Mouse (Mus musculus) liver, embryonic 12.5 days (tissue): ENCODE data around the gene Sox6. TPM values are rescaled to one million over a fixed set of nuclear protein-coding genes. Genes with fewer than 3 reads are reported as not detected.
A peak's percentile ranks its signal among the peaks of the same experiment; 100 is the strongest.

Source experiments
- ATAC-seq: fragments of 200-750 bp; cut with Nextera tagmentation; 2 replicates; pipeline ENCODE4 v1.8.0; 2017; ENCODE audit warnings: moderate number of reproducible peaks, mild to moderate bottlenecking, moderate library complexity
- H3K27ac ChIP-seq: fragments of 300-500 bp; sonication (generic); 2 replicates; pipeline ENCODE4 v1.5.1; 2016; ENCODE audit warnings: mild to moderate bottlenecking
- H3K27me3 ChIP-seq: fragments of 300-500 bp; sonication (generic); replicated peaks from 2 replicates; pipeline ENCODE4 v1.6.1; 2016; ENCODE audit warnings: mild to moderate bottlenecking, moderate library complexity
- H3K36me3 ChIP-seq: fragments of 300-500 bp; sonication (generic); 2 replicates; pipeline ENCODE4 v1.6.1; 2016; ENCODE audit warnings: mild to moderate bottlenecking, moderate library complexity
- H3K4me1 ChIP-seq: fragments of 300-500 bp; sonication (generic); 2 replicates; pipeline ENCODE4 v1.6.1; 2016
- H3K4me2 ChIP-seq: fragments of 300-500 bp; sonication (generic); 2 replicates; pipeline ENCODE4 v1.6.1; 2016; ENCODE audit warnings: mild to moderate bottlenecking, moderate library complexity
- H3K4me3 ChIP-seq: fragments of 300-500 bp; sonication (generic); 2 replicates; pipeline ENCODE4 v1.5.1; 2016; ENCODE audit warnings: mild to moderate bottlenecking, moderate library complexity
- H3K9ac ChIP-seq: fragments of 300-500 bp; sonication (generic); 2 replicates; pipeline ENCODE4 v1.6.1; 2016; ENCODE audit warnings: mild to moderate bottlenecking, moderate library complexity
- H3K9me3 ChIP-seq: fragments of 300-500 bp; sonication (generic); replicated peaks from 2 replicates; pipeline ENCODE4 v1.6.1; 2016; ENCODE audit warnings: mild to moderate bottlenecking, moderate library complexity
- WGBS: fragments of 180-500 bp; shearing (Covaris S2); methylation state at CpG from one replicate; pipeline ENCODE4 v1.1.7; 2016; ENCODE audit not compliant: insufficient replicate concordance; 5-methylcytosine and 5-hydroxymethylcytosine counted together
- polyA plus RNA-seq: library from polyadenylated mRNA; unstranded; fragments of >200 nt; fragmentation: Nextera tagmentation; extraction: Ambion mirVana; gene quantifications from 2 replicates; pipeline ENCODE4 v1.2.1, GENCODE M21; 2016

Gene Sox6
- polyA plus RNA-seq, 1 experiment from 2014 or later = 61.1 TPM

DNA sequence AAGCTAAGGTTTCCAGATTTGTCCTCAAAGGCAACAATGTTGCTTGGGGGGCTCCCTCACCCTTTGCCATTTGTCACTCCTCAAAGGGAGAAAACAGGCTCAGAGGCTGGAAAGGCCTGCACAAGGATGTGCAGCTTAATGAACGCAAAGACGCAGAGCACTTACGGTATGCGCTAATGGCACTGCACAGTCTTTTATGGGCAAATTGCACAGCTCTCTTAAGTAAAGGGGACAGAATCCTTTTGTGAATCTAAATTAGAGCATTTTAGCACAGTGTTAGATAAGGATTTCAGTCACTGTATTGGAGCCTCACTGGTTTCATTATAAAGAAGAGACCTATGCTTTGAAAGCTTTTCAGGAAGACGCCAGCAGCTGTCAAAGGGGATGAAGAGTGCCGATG is 375.2 kb downstream of the Sox6 start:
- WGBS = 86% methylated on average over 6 of the region's 6 CpGs

DNA sequence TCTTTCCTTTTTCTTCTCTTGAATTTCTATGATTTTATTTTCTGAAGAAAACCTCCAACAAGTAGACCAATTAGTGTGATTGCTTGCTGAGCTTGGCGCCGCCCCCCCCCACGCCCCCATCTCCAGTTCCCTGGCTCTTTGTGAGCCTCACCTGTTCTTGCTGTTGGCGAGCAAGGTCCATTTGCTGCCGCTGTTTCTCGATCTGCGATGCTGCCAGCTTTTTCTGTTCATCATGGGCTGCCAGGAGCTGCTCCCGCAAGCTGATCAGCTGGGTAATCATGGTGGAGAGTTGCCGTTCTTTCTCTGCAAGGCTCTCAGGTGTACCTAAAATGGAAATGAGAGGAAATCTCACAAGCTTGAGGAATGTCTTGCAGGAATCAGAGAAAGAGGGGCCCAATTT is 376.5 kb downstream of the Sox6 start:
- no peak for ATAC-seq
- no peaks in the 10 kb centered on the region for H3K4me1 ChIP-seq
- no peaks in the 10 kb centered on the region for H3K27me3 ChIP-seq
- no peak overlapping the region for H3K27ac ChIP-seq
- no peaks in the 10 kb centered on the region for H3K9me3 ChIP-seq
- H3K9ac ChIP-seq = no peak overlapping the region
- H3K36me3 ChIP-seq = peaks cover 24% of the 10 kb centered on the region
- H3K4me3 ChIP-seq = no peak overlapping the region
- WGBS = 81% methylated on average over 9 of the region's 9 CpGs
- no peak overlapping the region for H3K4me2 ChIP-seq

More for the DNA sequence above, 375.2 kb downstream of the Sox6 start:
- no peak for ATAC-seq
- Histone ChIP-seq H3K36me3 (peaks cover 24% of the 10 kb centered on the region), H3K4me2 (no peak overlapping the region), H3K27me3 (no peaks in the 10 kb centered on the region), H3K9ac (no peak overlapping the region), H3K4me1 (no peaks in the 10 kb centered on the region), H3K4me3 (no peak overlapping the region), H3K27ac (no peak overlapping the region), H3K9me3 (no peaks in the 10 kb centered on the region)

DNA sequence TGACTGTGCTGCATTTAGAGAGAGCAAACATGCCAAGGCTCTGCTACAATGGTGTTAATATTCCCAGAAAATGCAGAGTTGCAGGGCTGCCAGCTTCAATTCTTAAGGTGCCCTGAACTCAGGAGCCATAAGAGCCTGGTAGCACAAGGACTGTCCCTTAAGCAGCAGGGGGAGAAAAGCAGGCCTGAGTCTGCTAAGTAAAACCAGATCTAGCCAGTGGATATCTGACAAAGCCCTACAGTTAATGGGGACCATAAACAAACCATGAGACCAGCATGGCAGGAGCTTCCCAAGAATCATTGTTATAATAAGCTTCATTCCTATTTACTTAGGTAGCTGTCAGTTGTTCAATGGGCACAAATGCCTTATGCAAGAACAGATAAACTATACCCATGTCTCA is 391.9 kb downstream of the Sox6 start:
- Histone ChIP-seq H3K4me3 (no peak overlapping the region), H3K36me3 (no peaks in the 10 kb centered on the region), H3K9ac (no peak overlapping the region), H3K27me3 (no peaks in the 10 kb centered on the region), H3K4me2 (no peak overlapping the region), H3K4me1 (no peaks in the 10 kb centered on the region), H3K27ac (no peak overlapping the region), H3K9me3 (no peaks in the 10 kb centered on the region)
- ATAC-seq = no peak

DNA sequence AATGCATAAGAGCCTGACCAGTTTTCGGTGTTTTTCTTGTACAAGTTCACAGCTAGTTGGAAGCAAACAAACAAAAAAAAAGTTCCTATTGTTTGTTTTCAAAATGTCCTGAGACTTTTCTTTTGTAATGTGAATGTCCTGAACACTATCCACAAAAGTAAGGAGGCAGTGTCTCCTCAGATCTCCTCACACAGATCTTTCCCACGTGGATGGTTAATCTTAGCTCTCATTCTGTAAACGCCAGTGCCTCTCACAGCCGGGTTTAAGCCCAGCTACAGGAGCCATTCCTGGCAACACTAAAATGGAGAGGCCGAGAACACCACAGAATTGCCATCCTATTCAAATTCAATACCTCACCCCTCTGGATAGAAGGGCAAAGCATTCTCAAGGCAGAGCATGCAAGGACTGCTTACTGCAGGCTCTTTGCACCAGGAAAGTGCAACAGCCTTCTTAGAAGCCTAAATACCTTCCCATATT is 392.6 kb downstream of the Sox6 start:
- Histone ChIP-seq H3K4me1 (no peaks in the 10 kb centered on the region), H3K27ac (no peak overlapping the region), H3K4me3 (no peak overlapping the region), H3K4me2 (no peak overlapping the region), H3K36me3 (no peaks in the 10 kb centered on the region), H3K9ac (no peak overlapping the region), H3K9me3 (no peaks in the 10 kb centered on the region), H3K27me3 (no peaks in the 10 kb centered on the region)
- no peak for ATAC-seq
- WGBS = 53% methylated on average over 5 of the region's 5 CpGs

DNA sequence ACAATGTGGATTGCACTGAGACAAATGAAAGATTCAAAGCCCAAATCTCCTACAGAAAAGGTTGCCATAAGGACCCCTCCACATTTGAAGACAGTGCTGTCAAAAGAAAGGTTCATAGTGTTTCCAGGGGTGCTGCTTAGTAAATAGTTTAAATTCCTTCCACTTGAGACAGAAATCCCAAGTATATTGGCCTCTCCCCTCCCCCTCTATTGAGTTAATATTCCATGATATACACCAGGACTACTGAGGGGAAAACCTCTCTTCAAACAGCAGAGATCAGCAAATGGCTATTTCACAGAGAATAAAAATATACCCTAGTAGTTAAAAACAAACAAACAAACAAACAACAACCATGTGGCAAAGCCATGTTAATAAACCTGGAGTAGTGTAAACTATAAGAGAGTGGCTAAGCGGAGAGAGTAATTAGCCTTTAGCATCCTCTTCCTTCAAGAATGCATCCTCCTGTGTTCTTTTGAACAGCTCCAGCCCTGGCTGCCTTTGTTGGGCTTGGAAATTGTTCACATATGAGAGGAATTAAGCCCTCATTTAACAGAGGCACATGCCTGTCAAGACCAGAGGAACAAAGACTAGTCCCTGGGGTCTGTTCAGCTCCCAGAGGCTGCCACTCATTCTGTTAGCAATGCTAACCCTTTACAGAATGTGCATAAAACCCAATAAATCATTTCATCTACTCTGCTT is 393.2 kb downstream of the Sox6 start:
- H3K27me3 ChIP-seq = no peaks in the 10 kb centered on the region
- ATAC-seq = no peak
- H3K4me1 ChIP-seq = no peaks in the 10 kb centered on the region
- no peak overlapping the region for H3K4me2 ChIP-seq
- no peak overlapping the region for H3K4me3 ChIP-seq
- H3K9ac ChIP-seq = no peak overlapping the region
- no peak overlapping the region for H3K27ac ChIP-seq
- no peaks in the 10 kb centered on the region for H3K9me3 ChIP-seq
- H3K36me3 ChIP-seq = no peaks in the 10 kb centered on the region
- 95% methylated on average over 1 of the region's 1 CpGs for whole genome bisulfite sequencing

DNA sequence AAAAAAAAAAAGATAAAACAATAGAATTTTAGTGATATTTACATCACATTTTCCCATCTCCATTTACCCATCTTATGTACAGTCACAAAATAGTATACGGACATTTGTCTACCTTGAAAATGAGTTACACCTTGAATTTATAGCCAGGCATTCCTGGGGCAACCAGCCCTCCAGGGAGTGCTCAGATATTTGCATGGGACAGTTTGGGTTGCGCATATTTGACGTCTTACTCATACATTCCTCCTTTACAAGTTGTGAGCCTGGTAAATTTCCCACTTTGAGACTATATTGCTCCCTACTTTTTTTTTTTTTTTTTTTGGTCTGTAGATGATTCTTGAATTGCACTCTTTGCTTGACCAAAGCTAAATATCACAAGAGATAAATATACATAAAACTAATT is 407.9 kb downstream of the Sox6 start:
- ATAC-seq = no peak
- no peak overlapping the region for H3K4me3 ChIP-seq
- H3K4me2 ChIP-seq = no peak overlapping the region
- H3K9ac ChIP-seq = no peak overlapping the region
- no peaks in the 10 kb centered on the region for H3K4me1 ChIP-seq
- H3K27me3 ChIP-seq = no peaks in the 10 kb centered on the region
- no peaks in the 10 kb centered on the region for H3K36me3 ChIP-seq
- WGBS = 84% methylated on average over 3 of the region's 3 CpGs
- no peaks in the 10 kb centered on the region for H3K9me3 ChIP-seq
- H3K27ac ChIP-seq = no peak overlapping the region

DNA sequence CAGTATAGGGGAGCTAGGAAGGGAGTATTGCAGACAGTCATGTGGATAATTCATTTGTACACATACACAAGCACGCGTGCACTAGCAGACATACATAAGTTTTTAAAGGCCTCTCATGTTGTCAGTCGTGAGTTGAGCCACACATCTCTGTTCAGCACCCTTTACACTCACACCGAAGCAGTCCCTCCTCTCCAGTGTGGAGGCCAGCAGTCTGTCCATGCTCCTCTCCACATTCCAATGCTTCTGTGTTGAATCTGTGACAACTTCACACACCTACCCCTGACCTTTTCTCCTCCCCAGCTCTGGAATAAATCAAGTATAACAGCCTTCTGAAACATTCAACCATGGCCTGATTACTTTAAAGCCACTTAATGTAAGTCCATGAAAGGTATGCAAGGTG is 408.3 kb downstream of the Sox6 start:
- H3K4me3 ChIP-seq = no peak overlapping the region
- H3K9ac ChIP-seq = no peak overlapping the region
- H3K9me3 ChIP-seq = no peaks in the 10 kb centered on the region
- no peaks in the 10 kb centered on the region for H3K36me3 ChIP-seq
- H3K27me3 ChIP-seq = no peaks in the 10 kb centered on the region
- no peak overlapping the region for H3K4me2 ChIP-seq
- no peak overlapping the region for H3K27ac ChIP-seq
- WGBS = 78% methylated on average over 4 of the region's 4 CpGs
- no peak for ATAC-seq
- no peaks in the 10 kb centered on the region for H3K4me1 ChIP-seq

DNA sequence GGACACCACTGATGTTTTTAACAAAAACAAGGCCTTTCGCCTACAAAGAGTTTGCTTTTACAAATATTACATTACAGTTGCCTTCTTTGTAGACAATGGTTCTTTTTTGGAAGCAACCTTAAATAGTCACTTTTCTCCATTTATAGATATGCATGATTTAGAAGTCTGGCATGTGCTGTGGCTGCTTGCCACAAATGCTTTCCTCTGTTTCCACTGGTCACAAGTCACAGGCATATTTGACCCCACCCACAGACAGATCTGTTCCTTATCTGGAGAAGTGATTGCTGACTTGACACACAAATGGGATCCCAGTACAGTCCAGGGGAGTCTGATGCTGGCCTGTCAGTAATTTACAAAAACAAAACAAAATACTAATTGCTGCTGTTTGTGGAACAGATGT is 409.8 kb downstream of the Sox6 start:
- no peak overlapping the region for H3K4me2 ChIP-seq
- ATAC-seq = no peak
- H3K9ac ChIP-seq = no peak overlapping the region
- no peaks in the 10 kb centered on the region for H3K36me3 ChIP-seq
- no peaks in the 10 kb centered on the region for H3K9me3 ChIP-seq
- H3K4me3 ChIP-seq = no peak overlapping the region
- H3K27me3 ChIP-seq = no peaks in the 10 kb centered on the region
- H3K27ac ChIP-seq = no peak overlapping the region
- peaks cover 9% of the 10 kb centered on the region; the same call in 1 of the 2 replicates for H3K4me1 ChIP-seq
- WGBS = 87% methylated on average over 1 of the region's 1 CpGs

DNA sequence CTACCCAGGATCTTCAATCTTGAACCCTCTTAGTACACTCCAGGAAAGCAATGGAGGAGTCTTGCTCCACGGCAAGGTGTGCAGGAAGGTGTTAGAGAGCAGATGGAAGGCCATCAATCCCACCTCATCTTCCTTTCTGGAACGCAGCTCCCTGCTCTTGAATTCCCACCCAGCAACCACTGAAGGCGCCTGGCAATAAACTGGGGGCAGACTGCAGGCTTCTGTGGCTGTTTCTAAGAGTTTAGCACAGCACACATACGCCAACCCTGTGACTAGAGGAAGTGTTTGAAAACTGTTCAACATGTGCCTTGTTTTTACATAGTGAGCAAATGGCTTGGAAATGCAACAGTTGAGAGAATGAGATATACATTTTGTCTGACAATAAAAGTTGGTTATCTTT is 412.6 kb downstream of the Sox6 start:
- H3K4me3 ChIP-seq = no peak overlapping the region
- no peak overlapping the region for H3K9ac ChIP-seq
- WGBS = 71% methylated on average over 4 of the region's 4 CpGs
- H3K36me3 ChIP-seq = no peaks in the 10 kb centered on the region
- H3K9me3 ChIP-seq = no peaks in the 10 kb centered on the region
- H3K27me3 ChIP-seq = no peaks in the 10 kb centered on the region
- ATAC-seq = no peak
- H3K27ac ChIP-seq = no peak overlapping the region
- no peak overlapping the region for H3K4me2 ChIP-seq
- H3K4me1 ChIP-seq = peaks cover 9% of the 10 kb centered on the region; the same call in 1 of the 2 replicates

DNA sequence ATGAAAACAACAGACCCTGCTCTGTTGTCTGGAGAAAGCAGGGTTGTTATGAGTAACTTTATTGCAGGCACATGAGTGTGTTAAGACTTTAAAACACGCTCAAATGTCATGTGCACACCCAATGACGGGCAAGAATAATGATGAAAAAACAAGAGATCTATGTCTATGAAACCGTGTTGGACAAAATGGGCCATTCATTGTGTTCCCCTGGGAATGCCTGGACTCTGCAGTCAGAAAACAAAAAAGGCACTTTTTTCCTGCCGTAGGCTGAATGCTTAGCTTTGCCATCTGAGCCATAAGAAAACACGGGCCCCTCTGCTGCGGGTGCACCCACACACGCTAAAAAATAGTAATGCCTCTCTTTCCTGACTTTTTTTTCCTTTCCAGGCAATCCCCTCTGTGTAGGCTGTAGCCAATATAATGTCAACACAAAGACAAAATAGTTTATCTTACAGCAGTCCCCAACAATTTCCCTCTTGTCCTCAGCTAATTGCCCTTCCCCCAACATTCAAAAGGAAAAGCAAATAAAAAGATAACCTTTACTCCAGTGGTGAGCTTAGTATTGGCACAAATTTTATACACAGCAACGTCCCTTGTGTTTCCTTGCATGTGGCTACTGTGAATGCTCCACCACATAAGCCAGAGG is 413.6 kb downstream of the Sox6 start:
- 63% methylated on average over 8 of the region's 8 CpGs for WGBS
- no peak overlapping the region for H3K27ac ChIP-seq
- H3K9ac ChIP-seq = no peak overlapping the region
- no peak overlapping the region for H3K4me3 ChIP-seq
- no peaks in the 10 kb centered on the region for H3K9me3 ChIP-seq
- H3K36me3 ChIP-seq = no peaks in the 10 kb centered on the region
- H3K27me3 ChIP-seq = no peaks in the 10 kb centered on the region
- ATAC-seq = no peak
- no peak overlapping the region for H3K4me2 ChIP-seq
- H3K4me1 ChIP-seq = peaks cover 9% of the 10 kb centered on the region; the same call in 1 of the 2 replicates

DNA sequence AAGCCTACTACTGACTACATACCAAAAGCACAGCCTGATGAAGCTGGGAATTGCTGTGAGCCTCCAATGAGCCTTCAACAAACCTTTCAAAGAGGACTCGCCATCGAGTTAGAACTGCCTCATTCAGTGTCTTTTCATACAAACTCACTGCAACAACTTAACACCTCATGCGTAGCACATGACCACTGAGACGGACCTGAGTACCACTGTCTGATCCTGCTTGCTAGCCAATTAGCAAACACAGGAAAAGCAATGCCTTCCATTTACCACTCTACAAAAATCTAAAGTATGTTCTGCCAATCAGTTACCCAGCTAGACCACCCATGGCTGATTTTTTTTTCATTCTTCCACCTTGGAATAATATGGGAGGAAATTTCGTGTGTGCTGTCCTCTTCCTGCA is 414.1 kb downstream of the Sox6 start:
- Histone ChIP-seq H3K9ac (no peak overlapping the region), H3K4me2 (no peak overlapping the region), H3K27ac (no peak overlapping the region), H3K4me3 (no peak overlapping the region), H3K36me3 (no peaks in the 10 kb centered on the region), H3K9me3 (no peaks in the 10 kb centered on the region), H3K4me1 (peaks cover 9% of the 10 kb centered on the region; the same call in 1 of the 2 replicates), H3K27me3 (no peaks in the 10 kb centered on the region)
- ATAC-seq = no peak
- 72% methylated on average over 5 of the region's 5 CpGs for WGBS

DNA sequence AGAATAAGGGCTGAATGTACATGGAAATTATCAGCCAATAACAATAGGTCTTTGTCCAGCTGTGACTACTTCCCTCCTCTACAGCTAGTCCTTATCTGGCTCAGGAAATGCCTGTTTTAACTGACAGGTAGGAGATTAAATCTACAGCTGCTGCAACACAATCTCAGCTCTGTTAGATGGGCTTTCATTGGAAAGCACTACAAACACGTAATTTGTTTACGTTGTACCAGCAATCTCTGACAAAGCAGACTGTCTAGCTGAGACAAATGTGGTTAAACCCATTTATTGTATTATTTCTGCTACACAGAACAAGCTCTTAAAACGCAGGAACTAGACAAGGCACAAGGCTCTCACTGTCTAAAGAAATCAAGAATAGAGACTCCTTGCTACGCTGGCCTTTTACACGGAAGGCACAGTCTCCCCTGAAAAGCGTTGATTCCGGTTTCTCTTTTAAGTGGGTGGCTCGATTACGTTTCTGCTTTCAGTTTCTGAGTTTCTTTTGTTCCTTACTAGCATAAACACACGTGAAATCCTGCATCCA is 422.8 kb downstream of the Sox6 start:
- H3K36me3 ChIP-seq = no peaks in the 10 kb centered on the region
- H3K4me2 ChIP-seq = 0 out of 2 replicates have a peak overlapping the region, but pooled peaks have one; percentile 9
- no peaks in the 10 kb centered on the region for H3K27me3 ChIP-seq
- ATAC-seq = no peak
- H3K4me1 ChIP-seq = no peaks in the 10 kb centered on the region
- H3K9me3 ChIP-seq = no peaks in the 10 kb centered on the region
- H3K4me3 ChIP-seq = no peak overlapping the region
- 38% methylated on average over 10 of the region's 10 CpGs for WGBS
- H3K27ac ChIP-seq = no peak overlapping the region
- H3K9ac ChIP-seq = no peak overlapping the region
